Mouse (Mus musculus): Measurements from ENCODE around the gene Aldoart1. TPM values are rescaled to one million over a fixed set of nuclear protein-coding genes. Genes with fewer than 3 reads are reported as not detected.

The Aldoart1 gene
- polyA plus RNA-seq (2012; rRNA removed): not detected in 2 replicates

DNA sequence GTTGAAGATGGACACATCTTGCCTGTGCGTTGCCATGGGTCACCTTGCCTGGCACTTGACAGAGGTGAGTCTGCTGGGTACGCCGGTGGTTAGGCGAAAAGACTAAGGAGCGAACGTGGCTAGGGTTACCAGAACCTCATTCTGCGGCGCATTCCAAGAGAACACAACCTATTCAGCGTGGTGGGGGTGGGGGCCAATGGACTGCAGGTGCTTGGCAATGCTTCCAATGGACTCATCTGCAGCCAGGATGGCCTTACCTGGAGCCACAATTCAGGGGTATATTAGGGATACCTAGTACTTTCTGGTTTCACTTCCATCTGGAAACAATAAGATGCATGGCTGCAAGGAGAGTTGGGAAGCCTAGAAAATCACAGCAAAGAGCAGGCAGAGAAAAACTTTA, at the start of gene Aldoart1:
TSS of gene Aldoart1 (minus strand) at position 101 of the 400 bp plus-strand sequence.
- no peak for DNase-seq
- H3K4me3 ChIP-seq (replicated peaks; ENCODE audit: extremely low read depth, low read depth, low read length): no peak within 1 kb of the TSS
- no peak for TF ChIP-seq CTCF (IDR thresholded peaks at IDR 0.05; ENCODE audit: insufficient read depth, low read length)
- TF ChIP-seq POLR2A (IDR thresholded peaks at IDR 0.05; ENCODE audit: borderline replicate concordance, extremely low read depth, low read depth, low read length): no peak
- 90% methylated on average over 9 of the region's 9 CpGs for WGBS
- no peaks in the 10 kb centered on the region for H3K4me1 ChIP-seq (ENCODE audit: control insufficient read depth, insufficient read depth, low read length)

- WGBS: 57% methylated on average over 1 of the region's 1 CpGs
- no peak for TF ChIP-seq POLR2A (IDR thresholded peaks at IDR 0.05; ENCODE audit: borderline replicate concordance, extremely low read depth, low read depth, low read length)
- no peak for TF ChIP-seq CTCF (IDR thresholded peaks at IDR 0.05; ENCODE audit: insufficient read depth, low read length)
- Histone ChIP-seq H3K4me3 (replicated peaks; ENCODE audit: extremely low read depth, low read depth, low read length) (no peak overlapping the region), H3K4me1 (ENCODE audit: control insufficient read depth, insufficient read depth, low read length) (no peaks in the 10 kb centered on the region)
- DNase-seq: no peak
These were observed 49.1 kb upstream of the Aldoart1 start for GRCm38 (mm10) chr4:72901566-72901965.

GRCm38 (mm10) chr4:72865371-72866075, 13.1 kb upstream of the Aldoart1 start:
- no peaks in the 10 kb centered on the region for H3K4me1 ChIP-seq (ENCODE audit: control insufficient read depth, insufficient read depth, low read length)
- H3K4me3 ChIP-seq (replicated peaks; ENCODE audit: extremely low read depth, low read depth, low read length): no peak overlapping the region
- WGBS: 45% methylated on average over 2 of the region's 2 CpGs
- no peak for DNase-seq
- TF ChIP-seq CTCF (IDR thresholded peaks at IDR 0.05; ENCODE audit: insufficient read depth, low read length): no peak
- no peak for TF ChIP-seq POLR2A (IDR thresholded peaks at IDR 0.05; ENCODE audit: borderline replicate concordance, extremely low read depth, low read depth, low read length)

- no peak for DNase-seq
- Histone ChIP-seq H3K4me3 (replicated peaks; ENCODE audit: extremely low read depth, low read depth, low read length) (no peak overlapping the region), H3K4me1 (ENCODE audit: control insufficient read depth, insufficient read depth, low read length) (no peaks in the 10 kb centered on the region)
- no peak for TF ChIP-seq CTCF (IDR thresholded peaks at IDR 0.05; ENCODE audit: insufficient read depth, low read length)
- TF ChIP-seq POLR2A (IDR thresholded peaks at IDR 0.05; ENCODE audit: borderline replicate concordance, extremely low read depth, low read depth, low read length): no peak
These were observed 8.2 kb downstream of the Aldoart1 start for GRCm38 (mm10) chr4:72844276-72844675.

DNA sequence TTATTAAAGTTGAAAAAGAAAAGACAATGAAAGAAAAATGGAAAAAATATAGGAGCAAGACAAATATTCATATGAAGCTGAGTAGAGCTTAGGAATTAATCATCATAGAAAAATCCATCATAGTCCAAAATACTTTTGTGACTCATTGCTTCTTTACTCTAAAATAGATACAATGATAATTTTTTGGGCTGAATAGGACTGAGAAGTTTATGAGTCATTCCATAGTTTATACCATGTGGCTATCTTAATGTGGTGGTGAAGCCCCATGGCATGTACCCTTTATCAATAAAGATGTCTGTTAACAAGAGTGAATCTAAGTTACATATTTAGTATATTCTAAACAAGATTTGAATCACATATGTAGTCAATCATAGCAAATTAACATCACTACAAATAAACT, 9.4 kb downstream of the Aldoart1 start:
- no peak for DNase-seq
- TF ChIP-seq CTCF (IDR thresholded peaks at IDR 0.05; ENCODE audit: insufficient read depth, low read length) (no peak), POLR2A (IDR thresholded peaks at IDR 0.05; ENCODE audit: borderline replicate concordance, extremely low read depth, low read depth, low read length) (no peak)
- no peaks in the 10 kb centered on the region for H3K4me1 ChIP-seq (ENCODE audit: control insufficient read depth, insufficient read depth, low read length)
- H3K4me3 ChIP-seq (replicated peaks; ENCODE audit: extremely low read depth, low read depth, low read length): no peak overlapping the region

- WGBS: 55% methylated on average over 2 of the region's 2 CpGs
- TF ChIP-seq CTCF (IDR thresholded peaks at IDR 0.05; ENCODE audit: insufficient read depth, low read length) (no peak), POLR2A (IDR thresholded peaks at IDR 0.05; ENCODE audit: borderline replicate concordance, extremely low read depth, low read depth, low read length) (no peak)
- H3K4me1 ChIP-seq (ENCODE audit: control insufficient read depth, insufficient read depth, low read length): no peaks in the 10 kb centered on the region
- H3K4me3 ChIP-seq (replicated peaks; ENCODE audit: extremely low read depth, low read depth, low read length): no peak overlapping the region
- DNase-seq: no peak
These were observed 16.0 kb downstream of the Aldoart1 start for GRCm38 (mm10) chr4:72836430-72836829.

DNA sequence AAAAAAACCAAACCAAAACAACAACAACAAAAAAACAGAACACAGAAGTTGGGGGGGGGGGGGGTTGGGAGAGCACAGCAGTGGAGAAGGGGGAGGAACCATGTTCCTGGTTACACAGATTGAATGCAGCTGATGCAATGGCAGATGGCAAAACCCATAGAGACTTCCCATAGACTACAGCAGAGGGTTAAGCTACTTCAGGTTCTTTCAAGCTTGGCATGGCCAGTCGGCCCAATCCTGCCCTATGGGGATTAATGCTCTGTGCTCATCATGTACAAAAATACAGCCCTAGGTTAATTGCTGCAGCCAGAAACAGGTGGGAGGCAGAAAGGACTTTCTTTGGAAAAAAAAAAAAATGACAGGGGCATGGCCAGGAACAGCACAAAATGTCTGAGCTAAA, 17.0 kb downstream of the Aldoart1 start:
- no peak for DNase-seq
- H3K4me1 ChIP-seq (ENCODE audit: control insufficient read depth, insufficient read depth, low read length): no peaks in the 10 kb centered on the region
- H3K4me3 ChIP-seq (replicated peaks; ENCODE audit: extremely low read depth, low read depth, low read length): no peak overlapping the region
- no peak for TF ChIP-seq CTCF (IDR thresholded peaks at IDR 0.05; ENCODE audit: insufficient read depth, low read length)
- TF ChIP-seq POLR2A (IDR thresholded peaks at IDR 0.05; ENCODE audit: borderline replicate concordance, extremely low read depth, low read depth, low read length): no peak
- 65% methylated on average over 1 of the region's 1 CpGs for WGBS

- Histone ChIP-seq H3K4me1 (ENCODE audit: control insufficient read depth, insufficient read depth, low read length) (no peaks in the 10 kb centered on the region), H3K4me3 (replicated peaks; ENCODE audit: extremely low read depth, low read depth, low read length) (no peak overlapping the region)
- DNase-seq: no peak
- 73% methylated on average over 1 of the region's 1 CpGs for WGBS
- no peak for TF ChIP-seq CTCF (IDR thresholded peaks at IDR 0.05; ENCODE audit: insufficient read depth, low read length)
- no peak for TF ChIP-seq POLR2A (IDR thresholded peaks at IDR 0.05; ENCODE audit: borderline replicate concordance, extremely low read depth, low read depth, low read length)
These were observed 51.6 kb downstream of the Aldoart1 start for GRCm38 (mm10) chr4:72800816-72801215.

Measured in lung, adult 2 months (tissue).